Mouse (Mus musculus) urinary bladder, postnatal 10 days (tissue): ENCODE data around the gene Ifitm5.

ENCODE experiments used
- DNase-seq: peaks from one replicate; pipeline ENCODE4 v3.0.0; 2022; ENCODE audit warnings: low spot score

Gene Ifitm5

DNA sequence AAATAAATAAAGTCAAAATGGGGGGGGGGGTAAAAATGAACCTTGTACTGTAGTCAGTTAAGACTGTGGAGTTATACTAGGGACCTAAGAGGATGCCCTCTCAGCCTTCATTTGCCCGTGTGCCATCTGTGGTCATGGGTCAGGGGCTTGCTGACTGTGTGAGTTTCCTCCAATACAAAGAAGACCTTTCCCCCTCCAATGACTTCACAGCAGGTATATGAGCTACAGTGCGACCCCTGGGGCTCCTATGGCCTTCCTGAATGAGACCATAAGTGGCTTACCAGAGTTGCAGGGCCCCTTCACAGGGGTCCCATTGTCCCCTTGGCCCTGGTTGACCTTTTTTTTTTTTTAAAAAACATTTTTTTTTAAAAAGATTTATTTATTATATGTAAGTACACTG lies 11.3 kb upstream of the Ifitm5 start:
- DNase-seq, result no peak

DNA sequence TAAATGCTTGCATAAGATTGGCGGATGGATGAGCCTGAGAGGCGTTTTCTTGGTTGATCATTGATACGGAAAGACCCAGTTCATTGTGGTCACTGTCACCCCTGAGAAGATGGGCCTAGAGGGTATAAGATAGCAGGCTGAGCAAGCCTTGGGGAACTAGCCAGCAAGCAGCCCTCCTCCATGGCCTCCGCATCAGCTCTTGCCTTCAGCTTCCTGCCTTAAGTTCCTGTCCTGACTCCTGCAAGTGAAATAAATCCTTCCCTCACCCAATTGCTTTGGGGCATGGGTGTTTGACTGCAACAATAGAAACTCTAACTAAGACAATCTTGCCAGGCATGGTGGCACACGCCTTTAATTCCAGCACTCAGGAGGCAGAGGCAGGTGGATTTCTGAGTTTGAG lies 9.9 kb upstream of the Ifitm5 start:
- DNase-seq, result no peak

DNA sequence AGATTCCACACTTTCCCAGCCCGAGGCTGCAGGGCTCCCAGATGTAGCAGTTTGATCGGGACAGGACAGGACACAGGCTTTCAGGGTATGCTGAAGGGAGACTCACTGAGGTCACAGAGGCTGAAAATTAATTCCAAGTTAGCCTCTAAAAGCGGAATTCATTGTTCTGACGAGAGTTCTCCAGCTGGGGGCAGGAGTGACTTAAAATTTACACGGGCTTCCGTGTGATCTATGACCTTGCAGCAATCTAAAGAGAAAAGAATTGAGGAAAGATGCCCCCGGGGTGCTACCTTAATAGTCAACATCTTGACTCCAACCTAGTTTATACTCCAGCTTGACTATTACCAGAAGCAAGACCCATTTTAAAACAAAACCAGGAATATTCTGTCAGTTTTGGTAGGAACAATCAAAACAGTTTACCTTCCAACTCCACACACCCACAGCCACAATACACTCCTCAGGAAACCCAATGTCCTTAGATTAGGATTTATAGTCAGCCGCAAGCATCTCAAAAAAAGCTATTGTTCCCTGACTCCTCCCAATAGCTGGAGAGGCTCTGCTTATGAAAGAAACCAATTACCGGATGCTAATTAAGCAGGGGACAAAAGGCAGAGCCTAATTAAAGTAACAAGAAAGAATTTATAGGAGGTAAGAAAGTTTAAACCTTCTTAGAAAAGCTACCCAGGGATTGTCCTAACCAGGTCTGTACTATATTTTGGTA lies 9.2 kb upstream of the Ifitm5 start:
- DNase-seq, result no peak

DNA sequence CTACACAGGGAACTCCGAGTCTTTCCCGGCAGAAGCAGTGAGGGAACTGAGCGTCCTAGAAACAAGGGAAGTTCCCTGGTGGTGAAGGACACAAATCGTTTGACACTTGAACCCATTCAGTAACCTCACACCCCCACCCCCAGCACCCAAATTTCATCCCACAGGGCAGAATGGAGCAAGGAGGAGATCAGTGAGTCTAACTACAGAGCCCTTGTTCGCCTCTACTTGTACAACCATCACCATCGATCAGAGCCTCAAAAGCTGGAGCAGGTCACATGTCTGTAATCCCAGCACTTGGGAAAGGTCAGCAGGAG lies 6.4 kb upstream of the Ifitm5 start:
- DNase-seq, result no peak

DNA sequence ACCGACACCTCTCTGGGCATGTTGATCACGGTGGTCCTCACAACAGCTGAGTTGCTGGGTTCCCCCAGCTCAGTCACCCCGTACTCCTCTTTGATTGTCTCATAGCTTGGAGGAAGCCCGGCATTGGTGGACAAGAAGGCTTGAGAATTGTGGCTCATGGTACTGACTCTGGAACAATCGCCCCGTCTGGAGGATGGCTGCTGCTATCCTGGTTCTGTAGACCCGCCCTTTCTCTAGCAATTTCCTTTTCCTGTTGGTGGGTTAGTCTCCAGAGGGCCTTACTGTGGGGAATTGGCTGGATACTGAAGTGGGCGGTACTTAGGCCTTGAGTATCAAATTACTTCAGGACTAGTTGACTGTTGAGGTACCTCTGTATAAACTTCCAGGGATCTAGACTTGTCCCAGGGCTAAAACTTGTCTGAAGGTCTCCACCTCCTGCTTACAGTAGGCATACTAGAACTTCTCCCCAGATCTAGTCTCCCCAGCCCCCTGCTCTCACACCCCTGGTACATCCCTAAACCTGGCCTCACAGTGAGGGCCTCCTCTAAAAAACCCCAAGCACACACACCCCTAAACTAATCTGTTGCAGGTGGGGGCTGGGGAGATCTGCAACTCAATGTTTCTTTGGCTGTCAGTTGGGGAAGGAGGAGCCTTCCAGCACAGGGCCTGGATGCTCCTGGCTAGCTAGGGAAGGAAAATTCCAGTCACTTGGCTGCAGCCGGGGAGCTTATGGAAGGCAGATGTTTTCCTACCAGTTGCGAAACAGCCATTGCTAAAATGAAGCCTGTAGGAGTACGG lies 5.9 kb upstream of the Ifitm5 start, which contains the start of the genes Gm45717 and Ifitm2:
Gene Gm45717 (minus strand): TSS at position 180 of the 798 bp plus-strand sequence.
Gene Ifitm2 (minus strand): TSS at position 230 of the 798 bp plus-strand sequence.
- DNase-seq, result no peak

DNA sequence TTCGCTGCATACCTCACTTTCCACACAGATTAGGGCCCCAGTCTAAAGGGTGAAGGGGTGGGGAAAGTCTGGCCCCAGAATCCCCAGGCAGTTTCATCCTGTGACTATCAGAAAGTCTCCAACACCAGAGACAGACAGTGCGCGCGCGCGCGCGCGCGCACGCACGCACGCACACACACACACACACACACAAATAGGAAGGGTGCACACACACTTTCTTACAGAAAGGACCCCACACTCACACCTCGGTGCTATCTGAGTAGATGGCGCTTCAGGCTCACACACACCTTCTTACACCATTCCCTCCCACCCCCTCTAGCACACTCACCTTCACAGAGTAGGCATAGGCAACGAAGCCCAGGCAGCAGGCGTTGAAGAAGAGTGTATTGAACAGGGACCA lies 5.3 kb upstream of the Ifitm5 start:
- DNase-seq, result no peak

DNA sequence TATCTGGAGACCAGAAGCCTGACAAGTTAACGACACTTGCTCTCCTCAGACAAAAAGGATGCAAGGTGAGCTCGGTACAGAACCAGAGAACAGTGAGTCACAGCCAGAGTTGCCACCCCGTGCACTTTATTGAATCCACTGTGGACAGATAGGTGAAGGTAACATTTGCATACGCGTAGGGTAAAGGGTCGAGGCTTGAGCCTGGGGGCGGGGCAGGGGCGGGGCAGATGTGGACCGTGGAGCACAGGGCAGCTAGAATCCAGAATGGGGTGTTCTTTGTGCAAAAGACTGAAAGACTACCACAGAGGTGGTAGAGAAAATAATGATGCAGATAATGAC lies 4.6 kb upstream of the Ifitm5 start:
- no peak for DNase-seq

DNA sequence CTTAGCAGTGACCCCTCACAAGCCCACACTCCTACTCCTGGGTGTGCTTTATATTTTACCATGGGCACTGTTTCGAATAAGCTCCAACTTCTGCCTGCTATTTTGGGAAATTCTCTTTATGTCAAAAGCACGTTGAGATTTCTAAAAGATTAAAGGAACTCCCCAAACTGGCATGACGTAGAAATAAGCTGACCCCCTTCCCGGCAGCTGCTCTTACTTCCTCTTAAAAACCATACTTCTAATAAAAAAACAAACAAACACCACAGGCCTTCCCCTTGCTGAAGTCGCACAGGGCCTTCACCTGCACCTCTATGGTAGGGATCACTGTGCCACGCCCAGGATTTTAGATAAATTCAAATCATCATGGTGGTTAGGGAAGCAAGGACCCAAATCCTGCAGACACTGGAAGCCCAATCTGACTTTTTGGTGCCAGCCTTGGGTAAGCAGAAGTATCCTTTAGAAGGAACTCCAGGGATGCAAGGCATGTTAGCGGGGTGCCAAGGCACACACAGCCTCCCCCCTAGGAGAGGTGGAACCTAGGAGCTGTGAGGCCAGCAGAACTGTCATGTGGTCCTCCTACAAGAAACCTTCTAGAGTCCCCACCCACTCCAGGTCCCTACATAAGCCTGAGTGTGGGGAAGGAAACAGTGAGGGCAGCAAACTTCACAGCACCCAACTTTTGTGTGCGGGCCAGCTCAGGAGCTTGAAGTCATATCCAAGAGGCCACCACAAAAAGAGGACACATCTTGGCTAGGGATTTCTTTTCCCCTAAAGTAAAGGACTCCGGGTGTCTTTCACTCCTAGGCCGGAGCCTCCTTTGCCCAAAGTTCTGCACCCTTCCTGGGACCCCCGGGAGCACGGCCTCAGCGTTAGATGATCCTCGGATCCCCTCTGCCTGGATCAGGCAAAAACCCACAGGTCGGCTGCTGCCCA lies 4.0 kb upstream of the Ifitm5 start:
- no peak for DNase-seq

DNA sequence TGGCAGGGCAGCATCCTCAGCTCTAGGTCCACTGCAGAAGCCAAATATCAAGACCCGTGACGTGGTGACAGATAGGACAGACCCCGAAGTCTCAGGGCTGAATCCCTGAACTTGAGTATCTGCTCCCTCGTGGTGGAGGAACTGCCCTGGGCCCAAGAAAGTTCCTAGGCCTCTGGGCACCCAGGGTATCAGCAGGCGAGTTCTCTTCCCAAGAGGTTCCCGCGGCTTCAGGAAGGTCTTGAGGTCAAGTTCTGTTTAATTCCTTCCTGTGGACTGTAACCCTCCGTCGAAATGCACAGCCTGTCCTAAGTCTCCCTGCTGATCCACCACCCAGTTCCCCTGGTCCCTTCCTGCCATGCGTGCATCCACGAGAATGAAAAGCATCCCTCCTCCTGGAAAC lies 3.0 kb upstream of the Ifitm5 start:
- DNase-seq, result no peak

DNA sequence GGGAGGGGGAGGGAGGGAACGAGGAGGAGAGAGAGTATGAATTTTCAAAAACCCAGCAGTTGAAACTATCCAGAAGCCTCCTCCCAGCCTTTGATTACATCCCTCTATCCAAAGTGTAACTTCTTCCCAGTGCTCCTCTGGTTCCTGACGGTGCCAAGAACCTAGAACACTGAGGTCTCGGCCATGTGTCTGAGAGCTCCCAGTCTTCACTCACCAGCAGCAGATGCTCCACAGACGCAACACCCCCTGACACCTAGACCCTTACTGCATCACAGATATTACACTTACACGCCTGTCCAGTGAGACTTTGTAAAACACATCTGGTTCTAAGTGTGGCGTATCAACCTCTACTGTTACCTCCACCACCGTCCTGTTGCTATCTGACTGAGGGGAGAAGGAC lies 2.4 kb upstream of the Ifitm5 start:
- DNase-seq, result no peak

DNA sequence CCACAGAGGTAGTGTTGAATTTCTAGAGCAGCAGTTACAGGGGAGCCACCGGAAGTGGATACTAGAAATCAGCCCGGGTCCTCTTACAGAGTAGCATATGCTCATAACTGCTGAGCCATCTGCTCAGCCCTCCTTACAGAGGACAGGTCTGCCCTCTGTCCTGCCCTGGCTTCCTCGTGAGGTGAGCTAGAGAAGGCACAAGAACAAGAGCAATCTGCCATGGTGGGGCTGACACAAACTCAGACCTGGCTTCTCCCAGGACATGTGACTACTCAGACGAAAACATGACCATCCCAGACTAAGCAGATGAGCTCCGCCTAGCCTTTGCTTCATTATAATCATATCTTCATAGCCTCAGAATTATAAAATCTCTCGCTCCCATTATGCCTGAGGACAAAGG lies 1.7 kb upstream of the Ifitm5 start:
- no peak for DNase-seq

DNA sequence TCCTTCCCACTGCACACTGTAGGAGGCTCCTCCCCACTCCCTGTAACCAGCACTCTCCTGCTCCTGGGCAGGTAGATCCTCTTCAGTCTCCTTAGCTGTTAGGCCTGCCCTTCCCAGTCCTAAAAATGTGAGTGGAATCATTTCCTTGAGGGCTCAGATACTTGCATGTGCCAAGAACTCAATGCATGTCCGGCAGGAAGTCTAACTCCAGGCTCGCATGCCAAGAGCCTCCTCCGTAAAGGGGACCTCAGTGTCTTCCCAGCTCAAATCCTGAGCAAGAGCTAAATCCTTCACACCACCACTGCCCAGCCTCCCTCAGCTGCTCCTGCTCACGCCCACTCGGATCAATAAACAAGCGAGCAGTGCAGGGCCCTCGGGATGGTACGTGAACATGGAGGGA lies 960 bp upstream of the Ifitm5 start:
- DNase-seq, result no peak

DNA sequence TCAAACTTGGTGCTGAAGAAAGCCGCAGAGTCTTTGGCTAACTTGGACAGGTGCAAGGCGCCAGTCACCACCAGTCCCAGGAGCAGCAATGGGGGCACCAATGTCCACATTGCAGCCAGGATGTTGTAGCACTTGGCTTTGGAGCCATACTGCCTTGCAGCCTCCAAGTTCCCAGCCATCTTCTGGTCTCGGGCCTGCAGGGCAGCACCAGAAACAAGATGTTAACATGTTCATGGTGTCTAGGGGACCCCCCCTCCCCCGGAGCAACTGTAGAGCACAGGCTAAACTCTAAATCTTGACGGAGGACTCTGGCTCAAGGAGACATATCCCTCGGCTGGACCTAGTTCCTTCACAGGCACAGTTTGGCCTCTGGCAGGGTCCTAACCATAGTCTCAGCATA lies 836 bp downstream of the Ifitm5 start:
- DNase-seq, result no peak

DNA sequence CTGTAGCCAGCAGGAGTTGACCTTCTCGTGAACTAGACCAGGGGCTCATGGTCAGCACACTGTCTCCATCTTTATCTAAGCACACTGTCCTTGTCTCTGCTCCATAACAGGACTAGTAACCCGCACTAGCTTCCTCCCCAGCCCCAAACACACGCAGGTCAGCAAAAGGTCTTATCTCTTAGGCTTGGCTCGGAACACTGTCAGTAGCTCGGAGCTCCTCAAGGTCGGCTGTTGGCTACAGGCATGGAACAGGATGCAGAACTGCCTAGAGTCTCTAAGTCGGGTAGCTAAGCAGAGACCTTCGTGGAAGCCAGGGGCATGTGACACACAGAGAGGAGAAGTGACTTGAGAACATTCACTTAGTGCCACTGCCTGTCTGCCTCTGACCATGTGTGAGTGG lies 1.9 kb downstream of the Ifitm5 start:
- no peak for DNase-seq

DNA sequence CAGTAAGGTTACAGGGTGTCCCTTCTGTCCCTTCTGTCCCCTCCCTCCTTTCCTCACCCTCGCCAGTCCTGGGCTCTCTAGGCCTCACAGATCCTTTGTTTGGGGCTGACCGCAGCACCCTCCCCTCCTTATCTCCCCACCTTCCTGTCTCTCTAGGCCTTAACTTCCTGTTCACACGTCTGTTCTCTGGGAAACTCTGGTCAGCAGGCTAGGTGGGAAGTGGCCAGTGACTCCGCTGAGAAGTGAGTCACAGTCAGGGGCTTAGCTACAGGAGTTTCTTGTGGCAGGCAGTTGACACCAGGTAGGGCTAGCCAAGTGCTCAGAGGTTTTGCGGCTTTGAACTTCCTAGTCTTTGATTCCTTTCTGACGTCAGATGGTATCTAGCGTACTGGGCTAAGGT lies 3.1 kb downstream of the Ifitm5 start:
- no peak for DNase-seq

DNA sequence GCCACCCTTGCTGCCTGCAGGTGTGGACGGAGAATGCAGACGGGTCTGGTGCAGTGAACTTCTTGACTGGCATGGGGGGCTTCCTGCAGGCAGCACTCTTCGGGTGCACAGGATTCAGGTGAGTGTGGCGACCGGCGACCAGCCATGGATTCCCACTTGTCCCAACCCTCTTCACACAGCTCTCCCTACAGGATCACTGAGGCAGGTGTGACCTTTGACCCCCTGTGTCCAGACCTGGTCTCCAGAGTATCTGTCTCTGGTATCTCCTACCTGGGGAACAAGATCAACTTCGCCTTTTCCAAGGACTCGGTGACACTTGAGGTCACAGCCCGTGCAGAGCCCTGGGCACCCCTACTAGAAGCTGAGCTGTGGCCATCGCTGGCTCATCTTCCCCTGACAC lies 3.8 kb downstream of the Ifitm5 start:
- DNase-seq, result no peak

DNA sequence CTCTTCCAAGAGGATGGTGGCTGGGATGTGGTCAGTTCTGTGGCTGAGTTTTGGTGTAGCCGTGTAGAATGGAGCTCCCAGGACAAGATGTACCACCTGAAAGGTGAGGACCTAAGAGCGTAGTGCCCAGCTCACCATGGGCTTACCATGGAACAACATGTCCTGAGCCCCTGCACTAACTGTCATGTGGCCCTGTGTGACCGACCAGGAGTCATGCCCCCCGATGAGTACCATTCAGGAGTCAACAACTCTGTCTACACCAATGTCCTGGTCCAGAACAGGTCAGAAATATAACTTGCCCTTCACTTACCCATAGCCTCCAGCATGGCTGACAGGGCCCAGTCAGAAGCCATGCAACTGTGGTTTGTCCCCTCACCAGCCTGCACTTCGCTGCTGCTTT lies 4.8 kb downstream of the Ifitm5 start:
- no peak for DNase-seq

DNA sequence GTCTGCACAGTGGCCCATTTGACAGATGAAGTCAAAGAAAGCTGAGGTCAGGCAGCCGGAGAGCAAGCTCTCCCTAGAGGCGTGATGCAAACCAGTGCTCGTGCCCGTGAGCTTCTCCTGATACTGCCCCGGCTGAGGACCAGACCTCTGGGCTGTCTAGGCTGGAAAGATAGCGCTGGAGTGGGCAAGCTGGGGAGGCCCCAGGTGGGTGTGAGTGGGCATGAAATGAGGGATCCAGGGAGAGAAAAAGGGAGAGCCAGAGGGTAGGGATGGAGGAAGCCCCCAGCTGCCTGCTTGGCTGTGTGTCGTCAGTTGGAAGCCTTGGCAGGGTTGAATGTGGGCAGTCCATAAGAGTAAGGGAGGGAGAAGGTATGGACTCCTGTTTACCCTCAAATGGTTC lies 5.9 kb downstream of the Ifitm5 start:
- no peak for DNase-seq

DNA sequence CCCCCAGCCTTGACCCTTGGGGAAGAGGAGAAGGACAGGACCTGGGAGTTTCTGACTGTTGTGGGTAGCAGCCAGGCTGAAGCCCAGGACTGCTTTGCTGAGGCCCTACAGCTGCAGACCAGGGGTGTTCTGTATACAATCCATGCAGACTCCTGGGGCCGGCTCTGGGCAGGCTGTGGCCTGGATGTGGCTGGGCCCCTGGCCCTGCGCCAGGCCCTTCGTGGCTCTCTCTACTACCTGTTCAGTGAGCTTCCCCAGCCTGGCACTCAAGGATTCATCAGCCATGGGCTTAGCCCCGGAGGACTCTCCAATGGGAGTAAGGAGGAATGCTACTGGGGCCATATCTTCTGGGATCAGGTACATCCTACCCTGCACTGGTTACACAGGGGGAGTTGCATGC lies 6.7 kb downstream of the Ifitm5 start:
- DNase-seq, result no peak

DNA sequence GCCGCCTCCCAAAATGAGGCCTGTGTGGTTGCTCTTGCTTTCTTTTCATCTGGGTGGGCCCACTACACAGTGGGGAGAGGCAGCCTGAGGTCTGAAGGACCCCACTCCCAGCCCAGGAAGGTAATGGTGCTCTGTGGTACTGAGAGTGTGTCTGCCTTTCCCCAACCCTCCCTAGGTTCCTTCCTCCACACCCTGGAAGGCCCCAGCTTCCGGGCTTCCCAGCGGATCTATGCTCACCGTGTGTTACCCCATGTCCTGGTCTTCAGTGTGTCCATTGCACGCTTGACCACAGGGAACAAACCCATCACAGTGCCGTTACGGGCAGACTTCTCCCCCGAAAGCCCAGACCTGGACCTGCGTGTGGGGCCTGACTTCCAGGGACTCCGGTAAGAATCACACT lies 7.3 kb downstream of the Ifitm5 start:
- no peak for DNase-seq

DNA sequence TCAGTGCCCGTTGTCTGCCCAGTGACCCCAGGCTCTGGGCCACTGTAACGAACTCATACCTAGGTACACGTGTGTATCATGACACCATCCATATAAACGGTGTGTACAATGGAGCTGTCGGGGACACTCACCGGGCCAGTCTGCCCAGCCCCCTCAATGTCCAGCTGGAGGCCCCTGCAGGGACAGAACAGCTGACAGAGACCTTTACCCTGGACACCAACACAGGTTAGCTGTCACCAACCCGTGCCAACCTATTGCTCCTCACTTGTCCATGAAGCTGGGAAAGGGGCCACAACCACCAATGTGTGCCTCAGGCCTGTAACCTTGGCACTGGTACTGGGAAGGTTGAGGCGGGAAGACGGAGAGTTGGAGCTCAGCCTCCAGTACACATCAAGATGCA lies 7.8 kb downstream of the Ifitm5 start:
- no peak for DNase-seq

DNA sequence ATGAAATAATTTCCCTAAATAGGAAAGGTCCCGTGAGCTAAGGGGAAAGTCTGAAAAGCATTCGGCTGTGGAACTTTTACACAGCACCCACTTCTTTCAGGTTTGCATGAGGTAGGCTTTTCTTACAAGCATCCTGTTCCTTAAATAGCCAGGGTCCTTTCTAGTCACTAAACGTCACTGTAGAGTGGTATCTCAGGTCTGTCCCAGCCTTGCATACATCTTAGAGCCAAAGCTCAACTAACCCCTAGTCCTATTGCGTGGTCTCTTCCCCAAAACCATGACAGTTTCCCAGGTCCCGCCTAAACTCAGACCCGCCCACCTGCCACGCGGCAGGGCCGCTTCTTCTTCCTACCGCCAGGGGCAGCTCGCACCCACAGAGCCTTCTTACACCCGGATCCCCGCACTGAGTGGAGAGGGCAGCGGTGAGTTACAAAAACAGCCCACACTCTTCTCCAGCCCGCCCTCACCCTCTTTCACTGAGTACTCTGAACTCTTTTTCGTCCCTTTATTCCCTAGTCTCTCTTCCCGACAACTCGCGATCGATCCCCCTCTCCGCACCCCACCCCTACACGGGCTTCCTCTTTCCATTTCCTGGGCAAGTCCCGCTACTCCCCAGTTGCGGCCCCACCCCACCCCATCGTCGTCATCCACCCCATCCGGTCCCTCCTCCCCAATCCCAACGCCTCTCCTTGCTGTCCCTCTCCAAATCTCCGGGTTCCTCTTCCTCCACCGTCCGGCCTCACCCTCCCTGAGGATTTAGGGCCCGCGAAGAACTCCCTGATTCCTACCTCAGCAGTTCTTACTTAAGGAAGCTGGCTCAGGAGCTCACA lies 8.7 kb downstream of the Ifitm5 start, which contains the start of gene Pgghg:
Gene Pgghg (plus strand): TSS at position 170 of the 830 bp plus-strand sequence.
- peak; percentile 62 for DNase-seq
